Mouse (Mus musculus): Measurements from ENCODE around the gene Sh3glb1. TPM values are rescaled to one million over a fixed set of nuclear protein-coding genes. Genes with fewer than 3 reads are reported as not detected.
"Not testable (repeated sequence)": the region's sequence is repeated elsewhere in the genome, so short reads cannot be mapped to it uniquely, and the experiment has no call there.

Gene Sh3glb1
- polyA plus RNA-seq (2015; fragmentation: Nextera tagmentation; extraction: Ambion mirVana): 88.0 and 103 TPM in 2 replicates

DNA sequence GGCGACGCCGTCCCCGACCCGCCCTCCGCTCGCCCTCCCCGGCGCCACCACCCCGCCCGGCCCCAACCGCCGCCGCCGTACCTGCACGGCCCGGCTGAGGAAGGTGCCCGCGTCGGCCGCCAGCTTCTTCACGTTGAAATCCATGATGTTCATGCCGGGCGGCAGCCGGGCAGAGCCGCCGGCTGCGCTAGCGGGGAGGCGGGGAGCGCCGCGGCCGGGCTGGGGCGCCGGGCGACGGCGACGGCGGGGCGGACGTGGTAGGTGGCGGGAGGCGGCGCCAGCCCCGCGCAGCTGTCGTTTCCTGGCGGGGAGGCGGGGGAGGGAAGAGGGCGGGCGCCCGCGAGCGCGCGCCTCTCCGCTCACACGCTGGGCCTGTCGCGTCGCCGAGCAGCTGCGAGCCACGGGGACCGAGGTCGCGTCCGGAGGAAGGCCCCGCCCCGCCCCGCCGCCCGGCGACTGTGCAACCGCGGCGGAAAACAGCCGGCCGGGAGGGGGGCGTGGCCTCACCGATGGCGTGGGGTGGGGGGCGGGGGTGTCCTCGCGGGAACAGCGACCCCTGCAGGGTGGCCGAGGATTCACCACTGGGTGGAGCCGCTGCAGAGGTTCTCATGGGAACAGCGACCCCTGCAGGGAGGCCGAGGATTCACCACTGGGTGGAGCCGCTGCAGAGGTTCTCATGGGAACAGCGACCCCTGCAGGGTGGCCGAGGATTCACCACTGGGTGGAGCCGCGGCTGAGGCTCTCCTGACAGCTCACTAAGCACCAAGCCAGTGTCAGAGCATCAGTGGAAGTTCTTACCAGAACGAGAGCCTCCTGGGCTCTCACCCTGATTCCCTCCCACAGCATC lies at the start of gene Sh3glb1:
Gene Sh3glb1, minus strand, starts transcription at position 435 of the 847 bp plus-strand sequence.
- ATAC-seq (ENCODE audit: low read depth): peak; percentile 86

DNA sequence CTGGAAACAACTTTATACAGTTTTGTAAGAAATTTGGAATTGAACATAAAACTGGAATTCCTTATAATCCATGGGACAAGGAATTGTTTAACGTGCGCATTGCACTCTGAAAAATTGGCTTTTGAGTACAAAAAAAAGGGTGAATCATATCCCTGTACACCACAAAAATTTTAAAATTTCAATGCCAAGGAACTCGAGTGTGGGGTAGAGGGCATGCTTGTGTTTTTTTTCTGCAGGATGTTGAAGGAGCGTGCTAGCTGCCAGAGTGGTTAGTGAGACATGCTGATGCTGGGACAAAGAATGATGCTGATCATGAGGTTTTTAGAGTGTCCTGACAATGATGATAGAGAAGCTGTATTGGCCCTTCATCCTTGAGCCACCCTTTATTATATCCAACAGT lies 45.0 kb upstream of the Sh3glb1 start:
- Histone ChIP-seq H3K9me3 (replicated peaks) (no peaks in the 10 kb centered on the region), H3K4me1 (replicated peaks) (peaks cover 7% of the 10 kb centered on the region; the same call in 1 of the 2 replicates), H3K27ac (no peak overlapping the region), H3K4me2 (no peak overlapping the region), H3K9ac (no peak overlapping the region), H3K27me3 (no peaks in the 10 kb centered on the region), H3K36me3 (no peaks in the 10 kb centered on the region), H3K4me3 (replicated peaks) (no peak overlapping the region)
- DNase-seq (no peak), ATAC-seq (ENCODE audit: low read depth) (no peak)
- 70% methylated on average over 4 of the region's 4 CpGs for WGBS (ENCODE audit: insufficient replicate concordance)

More for the DNA sequence above, at the start of gene Sh3glb1:
- Histone ChIP-seq H3K9me3 (replicated peaks) (no peaks in the 10 kb centered on the region), H3K27ac (peak within 1 kb of the TSS; percentile 100), H3K4me2 (peak within 1 kb of the TSS; percentile 88), H3K27me3 (no peaks in the 10 kb centered on the region), H3K9ac (peak within 1 kb of the TSS; percentile 97), H3K36me3 (no peaks in the 10 kb centered on the region), H3K4me3 (replicated peaks) (peak within 1 kb of the TSS; percentile 98), H3K4me1 (replicated peaks) (peaks cover 49% of the 10 kb centered on the region)
- under 1% methylated on average over 71 of the region's 98 CpGs for WGBS (ENCODE audit: insufficient replicate concordance)
- DNase-seq: peak; percentile 91

DNA sequence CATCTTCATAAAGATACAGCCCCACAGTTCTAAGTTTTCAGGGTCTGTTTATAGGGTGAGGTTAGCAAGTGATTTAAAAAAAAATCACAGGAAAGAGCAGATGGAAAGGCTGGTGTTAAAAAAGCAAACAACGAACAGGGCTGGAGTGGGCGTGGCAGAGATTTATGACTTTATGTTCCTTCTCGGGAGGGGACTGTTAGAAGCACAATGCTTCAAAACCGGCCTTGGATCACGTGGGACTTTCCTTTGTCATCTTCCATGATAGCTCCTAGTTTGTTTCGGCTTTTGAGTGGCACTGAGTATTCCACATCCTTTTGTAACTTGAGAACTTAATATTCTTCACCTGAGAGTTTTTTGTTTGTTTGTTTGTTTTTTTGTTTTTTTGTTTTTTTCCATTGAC lies 41.3 kb upstream of the Sh3glb1 start:
- ATAC-seq (ENCODE audit: low read depth): no peak
- no peaks in the 10 kb centered on the region for H3K27me3 ChIP-seq
- DNase-seq: no peak
- H3K36me3 ChIP-seq: no peaks in the 10 kb centered on the region
- no peak overlapping the region for H3K27ac ChIP-seq
- peak overlapping the region; percentile 11; the same call in 1 of the 2 replicates for H3K4me2 ChIP-seq
- WGBS (ENCODE audit: insufficient replicate concordance): 46% methylated on average over 6 of the region's 6 CpGs
- H3K9me3 ChIP-seq (replicated peaks): no peaks in the 10 kb centered on the region
- H3K9ac ChIP-seq: no peak overlapping the region
- H3K4me1 ChIP-seq (replicated peaks): peaks cover 7% of the 10 kb centered on the region; the same call in 1 of the 2 replicates
- H3K4me3 ChIP-seq (replicated peaks): no peak overlapping the region

DNA sequence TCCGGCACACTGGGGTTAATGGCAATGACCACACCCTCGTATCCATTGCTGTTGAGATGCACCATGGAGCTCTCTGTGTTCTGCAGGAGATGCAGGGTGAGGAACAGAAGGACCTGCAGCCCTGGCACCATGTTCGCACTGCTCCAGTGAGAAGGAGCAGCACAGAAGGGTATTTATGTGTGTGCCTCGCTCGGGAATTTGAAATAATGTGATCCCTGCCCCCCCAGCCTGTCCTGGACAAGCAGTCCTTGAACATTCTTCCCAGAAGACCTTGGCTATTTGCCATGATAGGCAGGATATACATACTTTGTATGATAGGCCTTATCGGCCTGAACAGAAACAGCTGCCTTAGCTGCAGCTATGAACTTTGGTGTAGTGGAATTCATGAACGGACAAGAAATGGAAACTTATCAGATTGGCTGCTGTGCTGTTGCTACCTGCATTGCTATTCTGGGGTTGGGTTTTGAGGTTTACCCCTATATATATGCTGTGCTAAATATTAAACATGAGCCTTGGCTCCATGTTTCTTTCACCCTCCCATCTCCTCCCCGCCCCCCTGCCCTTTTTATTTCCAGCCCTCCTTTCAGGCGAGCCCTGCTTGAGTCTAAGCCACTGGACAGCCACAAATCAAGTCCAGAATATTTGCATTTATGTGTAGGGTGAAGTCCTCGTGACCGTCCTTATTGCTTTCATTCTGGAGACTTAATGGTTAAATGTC lies 40.6 kb upstream of the Sh3glb1 start, which contains the start of gene Clca3a1:
Gene Clca3a1, minus strand, starts transcription at position 386 of the 718 bp plus-strand sequence.
- DNase-seq (no peak), ATAC-seq (ENCODE audit: low read depth) (peak; percentile 85)
- Histone ChIP-seq H3K9me3 (replicated peaks) (no peaks in the 10 kb centered on the region), H3K27me3 (no peaks in the 10 kb centered on the region), H3K4me2 (peak within 1 kb of the TSS; percentile 11; the same call in 1 of the 2 replicates), H3K27ac (no peak within 1 kb of the TSS; the same call in 1 of the 2 replicates), H3K36me3 (no peaks in the 10 kb centered on the region), H3K4me1 (replicated peaks) (peaks cover 7% of the 10 kb centered on the region; the same call in 1 of the 2 replicates), H3K4me3 (replicated peaks) (no peak within 1 kb of the TSS), H3K9ac (no peak within 1 kb of the TSS)
- WGBS (ENCODE audit: insufficient replicate concordance): 55% methylated on average over 10 of the region's 11 CpGs

DNA sequence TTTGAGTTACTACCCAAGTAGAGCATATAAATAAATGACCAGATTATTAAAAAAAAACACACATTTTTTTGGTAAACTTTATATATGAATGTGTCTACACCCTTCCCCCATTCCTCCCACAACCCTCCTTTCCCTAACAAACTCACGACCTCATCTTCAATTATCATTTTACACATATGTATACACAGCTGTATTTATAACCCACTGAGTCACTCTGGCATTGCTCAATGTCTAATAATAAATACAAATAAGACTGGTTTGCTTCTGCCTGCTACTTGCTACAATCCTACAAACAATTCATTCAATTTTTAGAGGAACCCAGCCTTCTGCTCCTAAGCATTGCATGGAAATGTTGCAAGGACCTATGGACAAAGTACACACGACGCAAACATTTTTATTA lies 39.6 kb upstream of the Sh3glb1 start:
- Histone ChIP-seq H3K4me3 (replicated peaks) (no peak overlapping the region), H3K27ac (no peak overlapping the region), H3K4me2 (no peak overlapping the region), H3K9ac (no peak overlapping the region), H3K27me3 (no peaks in the 10 kb centered on the region), H3K36me3 (no peaks in the 10 kb centered on the region), H3K4me1 (replicated peaks) (peaks cover 7% of the 10 kb centered on the region; the same call in 1 of the 2 replicates), H3K9me3 (replicated peaks) (no peaks in the 10 kb centered on the region)
- WGBS (ENCODE audit: insufficient replicate concordance): 62% methylated on average over 3 of the region's 3 CpGs
- DNase-seq (no peak), ATAC-seq (ENCODE audit: low read depth) (no peak)

DNA sequence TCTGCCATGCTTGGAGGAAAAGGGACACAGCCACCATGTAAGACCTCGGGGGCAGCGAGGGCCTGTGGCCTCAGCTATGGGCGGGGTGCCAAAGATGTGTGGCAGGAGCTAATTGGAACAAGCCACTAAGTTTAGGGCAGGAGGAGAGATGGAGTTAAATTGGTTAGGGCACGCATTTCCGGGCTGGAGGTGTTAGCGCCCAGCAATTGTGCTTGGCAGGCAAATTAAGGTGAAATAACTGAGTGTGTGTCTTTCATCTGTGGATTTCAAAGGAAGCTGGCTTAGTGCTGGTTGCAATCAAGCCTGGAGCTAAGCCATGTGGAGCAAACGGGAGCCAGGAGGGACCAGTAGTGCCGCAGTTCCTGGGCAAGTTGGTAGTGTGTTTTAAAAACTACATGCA lies 36.0 kb upstream of the Sh3glb1 start:
- WGBS (ENCODE audit: insufficient replicate concordance): 69% methylated on average over 8 of the region's 8 CpGs
- H3K27ac ChIP-seq; H3K4me1 ChIP-seq (replicated peaks); H3K4me3 ChIP-seq (replicated peaks); H3K9ac ChIP-seq; H3K4me2 ChIP-seq; H3K9me3 ChIP-seq (replicated peaks); DNase-seq; ATAC-seq (ENCODE audit: low read depth); H3K27me3 ChIP-seq; H3K36me3 ChIP-seq: not testable (repeated sequence)

DNA sequence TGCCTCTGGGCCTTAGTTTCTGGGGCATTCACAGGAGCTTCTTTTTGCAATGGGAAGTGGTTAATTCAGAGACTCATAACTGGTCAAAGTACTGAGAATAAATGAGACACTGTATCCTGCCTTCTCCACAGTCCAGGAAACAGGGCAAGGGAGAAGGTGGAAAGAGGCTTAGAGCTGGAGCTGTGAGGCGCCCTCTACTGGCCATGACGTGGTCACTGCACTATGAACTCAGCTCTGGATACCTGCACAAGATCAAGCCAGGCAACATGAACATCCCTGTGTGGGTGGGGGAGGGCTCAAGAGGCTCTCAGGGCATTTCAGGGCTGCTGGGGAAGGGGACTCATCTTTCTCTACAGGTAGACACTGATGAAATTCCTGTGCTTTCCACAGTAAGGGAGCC lies 33.0 kb upstream of the Sh3glb1 start:
- no peak overlapping the region for H3K4me2 ChIP-seq
- 0 out of 2 replicates have a peak, but pooled peaks have one; percentile 41 for ATAC-seq (ENCODE audit: low read depth)
- no peak for DNase-seq
- WGBS (ENCODE audit: insufficient replicate concordance): 2% methylated on average over 2 of the region's 2 CpGs
- H3K27me3 ChIP-seq: no peaks in the 10 kb centered on the region
- H3K9me3 ChIP-seq (replicated peaks): no peaks in the 10 kb centered on the region
- H3K4me3 ChIP-seq (replicated peaks): no peak overlapping the region
- H3K27ac ChIP-seq: no peak overlapping the region
- H3K9ac ChIP-seq: no peak overlapping the region
- no peaks in the 10 kb centered on the region for H3K4me1 ChIP-seq (replicated peaks)
- no peaks in the 10 kb centered on the region for H3K36me3 ChIP-seq

DNA sequence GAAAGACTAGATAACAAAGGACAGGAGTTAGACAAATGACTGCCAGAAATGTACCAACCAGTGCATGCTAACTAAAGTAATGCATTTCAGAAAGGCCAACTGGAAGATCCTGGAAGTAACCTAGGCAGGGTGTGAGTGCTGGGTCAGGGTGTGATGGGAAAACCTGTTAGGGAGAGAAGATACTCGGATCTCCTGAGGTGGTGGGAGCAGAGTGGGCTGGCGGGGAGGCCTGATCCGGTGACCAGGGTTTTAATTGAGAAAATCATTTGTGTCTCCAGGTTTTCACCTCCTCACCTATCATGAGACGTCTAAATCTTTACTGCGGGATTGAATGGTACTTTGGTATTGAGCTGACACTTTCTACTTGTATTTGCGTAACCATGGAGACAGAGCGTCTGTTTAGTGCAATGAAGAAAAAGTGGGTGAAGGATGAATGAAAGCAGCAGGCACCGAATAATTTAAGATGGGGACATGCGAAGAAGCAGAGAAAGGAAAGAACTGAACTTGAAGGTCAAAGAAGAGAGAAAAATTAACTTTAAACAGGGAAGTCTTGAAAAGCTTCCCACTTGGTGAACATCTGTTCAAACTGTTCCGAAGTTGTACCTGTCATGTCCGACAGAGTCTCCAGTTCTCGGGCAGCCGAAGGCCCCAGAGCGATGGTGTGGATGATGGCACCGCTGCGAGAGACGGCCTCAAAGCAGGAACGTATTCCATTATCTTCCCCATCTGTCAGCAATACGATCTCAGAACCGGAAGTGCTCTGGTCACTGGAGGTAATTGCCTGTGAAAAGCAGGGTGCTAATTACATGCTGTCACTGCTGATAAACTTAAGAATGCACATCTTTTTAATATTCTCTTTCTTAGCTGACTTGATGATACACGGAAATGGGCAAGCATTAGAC lies 29.2 kb upstream of the Sh3glb1 start:
- not testable (repeated sequence) for H3K9me3 ChIP-seq (replicated peaks); H3K27me3 ChIP-seq; H3K27ac ChIP-seq; H3K4me1 ChIP-seq (replicated peaks); H3K36me3 ChIP-seq; H3K4me2 ChIP-seq; H3K4me3 ChIP-seq (replicated peaks); ATAC-seq (ENCODE audit: low read depth); DNase-seq; H3K9ac ChIP-seq
- WGBS (ENCODE audit: insufficient replicate concordance): 69% methylated on average over 21 of the region's 21 CpGs

DNA sequence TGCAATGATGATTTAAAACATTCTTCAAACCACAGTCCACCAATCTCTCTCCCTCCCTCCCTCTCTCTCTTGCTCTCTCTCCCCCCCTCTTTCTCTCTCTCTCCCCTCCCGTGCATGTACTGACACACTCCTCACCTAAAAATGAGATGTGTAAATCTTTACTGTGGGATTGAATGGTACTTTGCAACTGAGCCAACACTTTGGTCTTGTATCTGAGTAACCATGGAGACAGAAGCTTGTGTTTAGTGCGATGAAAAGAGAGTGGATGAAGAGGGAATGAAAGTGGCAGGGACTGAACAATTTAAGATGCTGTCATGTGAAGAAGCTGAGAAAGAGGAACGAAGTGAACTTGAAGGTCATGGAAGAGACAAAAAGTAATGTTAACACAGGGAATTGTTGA lies 27.6 kb upstream of the Sh3glb1 start:
- not testable (repeated sequence) for H3K9ac ChIP-seq; H3K4me1 ChIP-seq (replicated peaks); H3K36me3 ChIP-seq; H3K9me3 ChIP-seq (replicated peaks); DNase-seq; H3K27me3 ChIP-seq; H3K27ac ChIP-seq; H3K4me3 ChIP-seq (replicated peaks); H3K4me2 ChIP-seq; ATAC-seq (ENCODE audit: low read depth)
- 35% methylated on average over 3 of the region's 3 CpGs for WGBS (ENCODE audit: insufficient replicate concordance)

DNA sequence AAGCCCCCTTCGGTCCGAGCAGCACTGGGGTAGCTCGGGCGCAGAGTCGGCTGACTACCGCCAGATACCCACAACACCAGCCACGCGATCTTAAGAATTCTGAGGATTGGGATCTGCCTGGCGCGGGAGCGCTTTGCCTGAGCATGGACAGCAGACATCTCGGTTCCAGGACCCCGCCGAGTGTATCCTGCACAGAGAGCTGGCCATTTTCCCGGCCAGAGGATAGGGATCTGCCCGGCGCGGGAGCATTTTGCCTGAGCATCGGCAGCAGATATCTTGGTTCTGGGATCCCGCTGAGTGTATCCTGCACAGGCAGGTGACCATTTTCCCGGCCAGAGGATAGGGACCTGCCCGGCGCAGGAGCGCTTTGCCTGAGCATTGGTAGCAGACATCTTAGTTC lies 18.3 kb upstream of the Sh3glb1 start:
- not testable (repeated sequence) for ATAC-seq (ENCODE audit: low read depth); H3K36me3 ChIP-seq; H3K27ac ChIP-seq; H3K4me3 ChIP-seq (replicated peaks); H3K9ac ChIP-seq; DNase-seq; H3K4me1 ChIP-seq (replicated peaks); H3K4me2 ChIP-seq; H3K27me3 ChIP-seq; H3K9me3 ChIP-seq (replicated peaks)
- WGBS (ENCODE audit: insufficient replicate concordance): 65% methylated on average over 24 of the region's 24 CpGs

DNA sequence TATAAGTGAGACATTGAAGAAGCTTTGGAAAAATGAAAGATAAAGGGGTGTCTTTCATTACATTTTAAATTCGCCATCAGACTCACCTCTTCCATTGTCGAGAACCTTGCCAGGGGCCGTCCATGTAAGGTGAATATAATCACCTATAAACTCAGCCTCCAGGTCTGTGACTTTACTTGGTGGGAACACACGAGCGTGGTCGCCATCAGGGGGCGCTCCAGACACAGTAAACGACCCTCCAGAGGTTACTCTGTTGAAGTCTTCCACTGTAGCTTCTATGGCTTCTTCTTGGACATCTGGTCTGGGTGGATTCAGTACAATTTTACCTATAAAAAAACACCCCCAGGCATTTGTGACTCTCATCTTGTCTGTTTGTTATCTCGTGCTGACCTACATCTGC lies 16.7 kb upstream of the Sh3glb1 start:
- H3K4me2 ChIP-seq: no peak overlapping the region
- no peaks in the 10 kb centered on the region for H3K4me1 ChIP-seq (replicated peaks)
- no peaks in the 10 kb centered on the region for H3K9me3 ChIP-seq (replicated peaks)
- no peak overlapping the region for H3K4me3 ChIP-seq (replicated peaks)
- H3K9ac ChIP-seq: no peak overlapping the region
- H3K27me3 ChIP-seq: no peaks in the 10 kb centered on the region
- no peak overlapping the region for H3K27ac ChIP-seq
- 15% methylated on average over 9 of the region's 9 CpGs for WGBS (ENCODE audit: insufficient replicate concordance)
- no peak for DNase-seq
- ATAC-seq (ENCODE audit: low read depth): no peak
- H3K36me3 ChIP-seq: no peaks in the 10 kb centered on the region
